Mouse (Mus musculus) adrenal gland, adult 18-20 months (tissue): Measurements from ENCODE around the gene Gm7697. TPM values are rescaled to one million over a fixed set of nuclear protein-coding genes. Genes with fewer than 3 reads are reported as not detected.
"Not testable (repeated sequence)": the region's sequence is repeated elsewhere in the genome, so short reads cannot be mapped to it uniquely, and the experiment has no call there.

ENCODE experiments used
- DNase-seq, 2 experiments: peaks; one replicate each; pipeline ENCODE4 v3.0.0; 2021 to 2022; ENCODE audit warnings: low spot score in 2 of 2
- long read RNA-seq, 2 experiments: library from polyadenylated mRNA; stranded (forward); transcript quantifications; one replicate each; pipeline ENCODE4 v2.0.0; 2021
- total RNA-seq, 2 experiments: library from RNA; stranded (reverse); gene quantifications; 1 replicate in 1 of 2; 2 replicates in 1 of 2; pipeline ENCODE4 v1.2.3; 2021

Gene Gm7697
- not detected for total RNA-seq
- long read RNA-seq, experiment 1: 0 reads
- long read RNA-seq, experiment 2: 0 reads

- DNase-seq: not testable (repeated sequence)
Measured at GRCm38 (mm10) chr8:69522876-69523275, at the start of gene Gm7697. Gene Gm7697 (minus strand): TSS chr8:69522976.

GRCm38 (mm10) chr8:69551249-69551648 is 28.5 kb upstream of the Gm7697 start:
- DNase-seq: not testable (repeated sequence)

DNA sequence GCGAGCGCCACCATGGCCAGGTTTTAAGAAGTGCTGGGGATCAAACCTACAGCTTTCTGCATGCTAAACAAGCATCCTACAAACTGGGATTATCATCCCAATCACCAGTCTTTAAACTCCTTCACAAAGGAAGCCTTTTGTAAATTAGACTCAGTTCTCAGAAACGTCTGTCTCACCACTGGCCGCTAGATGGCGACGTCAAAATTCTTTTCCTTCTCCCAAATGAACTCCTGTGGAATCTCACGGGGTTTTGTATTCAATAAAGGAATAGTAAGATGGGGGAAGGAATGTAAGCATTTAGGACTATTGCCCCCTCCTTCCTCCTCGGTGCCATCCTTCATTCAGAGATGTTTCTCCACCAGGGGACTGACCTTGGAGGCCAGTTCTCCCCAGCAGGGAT is 26.8 kb upstream of the Gm7697 start:
- DNase-seq: peak in 1 of 2 experiments; percentile 43

- not testable (repeated sequence) for DNase-seq
Measured at GRCm38 (mm10) chr8:69548114-69548513, 25.3 kb upstream of the Gm7697 start.

- DNase-seq: not testable (repeated sequence)
Measured at GRCm38 (mm10) chr8:69547208-69547607, 24.4 kb upstream of the Gm7697 start.

- not testable (repeated sequence) for DNase-seq
Measured at GRCm38 (mm10) chr8:69545020-69545419, 22.2 kb upstream of the Gm7697 start.

- DNase-seq: not testable (repeated sequence)
Measured at GRCm38 (mm10) chr8:69544511-69544910, 21.7 kb upstream of the Gm7697 start.

DNA sequence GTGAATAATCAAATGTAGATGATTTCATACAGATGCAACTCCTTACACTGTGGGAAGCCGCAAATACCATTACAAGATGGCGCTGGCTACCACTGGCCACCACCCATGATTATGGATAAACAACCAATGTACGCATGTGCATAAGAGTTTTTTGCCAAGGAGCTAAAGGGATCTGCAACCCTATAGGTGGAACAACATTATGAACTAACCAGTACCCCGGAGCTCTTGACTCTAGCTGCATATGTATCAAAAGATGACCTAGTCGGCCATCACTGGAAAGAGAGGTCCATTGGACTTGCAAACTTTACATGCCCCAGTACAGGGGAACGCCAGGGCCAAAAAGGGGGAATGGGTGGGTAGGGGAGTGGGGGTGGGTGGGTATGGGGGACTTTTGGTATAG is 21.2 kb upstream of the Gm7697 start:
- DNase-seq: not testable (repeated sequence)

DNA sequence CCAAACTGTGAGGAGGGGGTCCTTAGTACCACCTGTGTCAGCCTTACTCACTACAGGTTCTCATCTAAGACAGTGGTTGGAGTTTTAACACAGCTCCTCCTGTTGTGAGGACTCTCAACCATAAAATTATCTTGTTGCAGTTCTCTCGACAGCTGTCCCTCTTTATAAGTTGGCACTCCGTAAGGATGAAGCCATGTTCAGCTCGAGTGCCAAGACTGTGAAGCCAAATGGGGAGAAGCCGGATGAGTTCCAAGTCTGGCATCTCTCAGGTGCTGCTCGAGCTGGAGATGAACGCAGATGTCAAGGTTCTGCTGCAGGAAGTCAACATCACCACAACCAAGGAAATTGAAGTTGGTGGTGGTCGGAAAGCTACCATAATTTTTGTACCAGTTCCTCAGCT is 18.0 kb upstream of the Gm7697 start:
- DNase-seq: not testable (repeated sequence)

DNA sequence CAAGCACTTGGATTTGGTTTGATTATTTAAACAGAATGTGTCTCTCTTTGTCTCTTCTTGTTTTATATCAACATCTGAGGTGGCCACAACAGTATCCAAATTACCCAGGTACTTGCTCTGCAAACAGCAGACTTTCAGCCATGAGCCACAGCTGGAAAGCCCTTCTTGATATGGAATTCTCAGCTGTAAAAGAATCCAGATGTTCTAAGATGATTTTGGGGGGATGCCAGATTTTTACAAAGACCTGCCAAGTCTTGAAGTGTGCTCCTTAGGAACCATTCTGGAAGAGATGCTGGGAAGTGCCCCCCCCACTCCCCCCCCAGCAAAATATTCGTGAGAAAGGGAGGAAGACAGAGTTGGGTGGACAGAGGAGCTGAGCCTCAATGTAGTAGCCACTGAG is 17.6 kb upstream of the Gm7697 start:
- not testable (repeated sequence) for DNase-seq

DNA sequence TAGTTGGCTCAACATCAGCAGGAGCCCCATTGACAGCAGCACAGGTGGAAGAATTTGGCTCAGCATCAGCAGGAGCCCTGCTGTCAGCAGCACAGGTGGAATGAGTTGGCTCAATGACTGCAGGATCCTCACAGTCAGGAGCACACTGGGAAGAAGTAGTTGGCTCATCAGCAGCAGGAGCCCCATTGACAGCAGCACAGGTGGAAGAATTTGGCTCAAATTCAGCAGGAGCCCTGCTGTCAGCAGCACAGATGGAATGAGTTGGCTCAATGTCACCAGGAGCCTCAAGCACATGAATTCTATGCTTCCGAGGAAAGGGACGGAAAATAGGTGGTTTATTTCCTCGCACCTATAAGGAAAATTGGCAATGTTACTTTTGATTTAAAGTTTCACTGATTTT is 47.8 kb downstream of the Gm7697 start:
- DNase-seq: not testable (repeated sequence)

DNA sequence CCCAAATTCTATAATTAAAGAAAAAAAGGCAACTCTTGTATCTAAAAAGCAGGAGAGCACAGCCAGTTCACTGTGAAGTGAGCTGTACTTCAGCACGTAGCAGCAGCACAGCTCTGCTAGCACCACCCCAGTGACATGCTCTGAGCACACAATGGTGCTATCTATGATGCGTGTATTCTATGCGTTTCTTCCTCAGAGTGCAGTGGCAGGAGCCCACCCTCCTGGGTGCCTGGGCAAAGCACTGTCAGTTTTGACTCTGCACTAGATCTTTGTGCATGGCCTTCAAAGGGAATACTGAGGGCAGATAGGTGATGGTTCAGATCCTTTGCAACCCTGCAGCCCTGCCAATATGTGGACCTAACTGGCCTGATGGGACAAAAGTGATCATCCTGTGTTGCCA is 69.3 kb downstream of the Gm7697 start, which contains the start of gene Gm9495:
TSS of gene Gm9495 (minus strand) at position 101 of the 400 bp plus-strand sequence.
- not testable (repeated sequence) for DNase-seq

Other genes with a start within 250 kb of the Gm7697 start
- not detected for gene Gm9495, start 69.4 kb downstream of the Gm7697 start, total RNA-seq
- gene Zfp868, start 102.6 kb upstream of the Gm7697 start, total RNA-seq: 10 to 100 TPM; 11.1 to 13.3 TPM
- 1 to 10 TPM; 2.7 to 3.0 TPM for gene Zfp964, start 131.5 kb upstream of the Gm7697 start, total RNA-seq
- 10 to 100 TPM; 20.9 to 26.4 TPM for gene Zfp869, start 187.7 kb upstream of the Gm7697 start, total RNA-seq
- gene Zfp963, start 227.0 kb upstream of the Gm7697 start, total RNA-seq: 1 to 10 TPM; 3.5 to 4.6 TPM